Mouse (Mus musculus): ENCODE data around the gene Myrf. TPM values are rescaled to one million over a fixed set of nuclear protein-coding genes. Genes with fewer than 3 reads are reported as not detected.

The Myrf gene
- polyA plus RNA-seq, 1 experiment = 65.5 TPM

GRCm38 (mm10) chr19:10223561-10223960 lies 17.0 kb downstream of the Myrf start:
- Histone ChIP-seq H3K4me1 (ENCODE audit: control insufficient read depth, insufficient read depth, insufficient read length, low read length) (peaks cover 21% of the 10 kb centered on the region), H3K4me3 (ENCODE audit: low read depth, low read length) (no peak overlapping the region), H3K27me3 (ENCODE audit: control insufficient read depth, insufficient read depth, low read length) (no peaks in the 10 kb centered on the region), H3K27ac (ENCODE audit: insufficient read depth, low read depth, low read length) (no peak overlapping the region), H3K36me3 (ENCODE audit: control insufficient read depth, insufficient read depth, low read length) (peaks cover 14% of the 10 kb centered on the region)
- WGBS = 48% methylated on average over 4 of the region's 4 CpGs
- TF ChIP-seq POLR2A (IDR thresholded peaks at IDR 0.05; ENCODE audit: low read depth, low read length) = no peak
- no peak for TF ChIP-seq CTCF (IDR thresholded peaks at IDR 0.05; ENCODE audit: extremely low read depth, insufficient read length, insufficient replicate concordance, low read depth, low read length)

GRCm38 (mm10) chr19:10222656-10223055 lies 17.9 kb downstream of the Myrf start:
- H3K36me3 ChIP-seq (ENCODE audit: control insufficient read depth, insufficient read depth, low read length) = peaks cover 13% of the 10 kb centered on the region; the same call in 1 of the 2 replicates
- WGBS = 20% methylated on average over 8 of the region's 8 CpGs
- H3K4me3 ChIP-seq (ENCODE audit: low read depth, low read length) = no peak overlapping the region
- TF ChIP-seq POLR2A (IDR thresholded peaks at IDR 0.05; ENCODE audit: low read depth, low read length) (no peak), CTCF (IDR thresholded peaks at IDR 0.05; ENCODE audit: extremely low read depth, insufficient read length, insufficient replicate concordance, low read depth, low read length) (no peak)
- 0 out of 2 replicates have a peak overlapping the region, but pooled peaks have one; percentile 20 for H3K27ac ChIP-seq (ENCODE audit: insufficient read depth, low read depth, low read length)
- peaks cover 21% of the 10 kb centered on the region for H3K4me1 ChIP-seq (ENCODE audit: control insufficient read depth, insufficient read depth, insufficient read length, low read length)
- no peaks in the 10 kb centered on the region for H3K27me3 ChIP-seq (ENCODE audit: control insufficient read depth, insufficient read depth, low read length)

- Histone ChIP-seq H3K4me3 (ENCODE audit: low read depth, low read length) (no peak overlapping the region), H3K4me1 (ENCODE audit: control insufficient read depth, insufficient read depth, insufficient read length, low read length) (peaks cover 19% of the 10 kb centered on the region), H3K36me3 (ENCODE audit: control insufficient read depth, insufficient read depth, low read length) (peaks cover 16% of the 10 kb centered on the region), H3K27me3 (ENCODE audit: control insufficient read depth, insufficient read depth, low read length) (no peaks in the 10 kb centered on the region), H3K27ac (ENCODE audit: insufficient read depth, low read depth, low read length) (no peak overlapping the region)
- 67% methylated on average over 4 of the region's 4 CpGs for WGBS
- TF ChIP-seq POLR2A (IDR thresholded peaks at IDR 0.05; ENCODE audit: low read depth, low read length) = no peak
- TF ChIP-seq CTCF (IDR thresholded peaks at IDR 0.05; ENCODE audit: extremely low read depth, insufficient read length, insufficient replicate concordance, low read depth, low read length) = no peak
Observed at GRCm38 (mm10) chr19:10221585-10221984, 19.0 kb downstream of the Myrf start.

- Histone ChIP-seq H3K27me3 (ENCODE audit: control insufficient read depth, insufficient read depth, low read length) (no peaks in the 10 kb centered on the region), H3K4me3 (ENCODE audit: low read depth, low read length) (no peak overlapping the region), H3K4me1 (ENCODE audit: control insufficient read depth, insufficient read depth, insufficient read length, low read length) (peaks cover 7% of the 10 kb centered on the region), H3K36me3 (ENCODE audit: control insufficient read depth, insufficient read depth, low read length) (peaks cover 18% of the 10 kb centered on the region), H3K27ac (ENCODE audit: insufficient read depth, low read depth, low read length) (no peak overlapping the region)
- TF ChIP-seq CTCF (IDR thresholded peaks at IDR 0.05; ENCODE audit: extremely low read depth, insufficient read length, insufficient replicate concordance, low read depth, low read length) (no peak), POLR2A (IDR thresholded peaks at IDR 0.05; ENCODE audit: low read depth, low read length) (no peak)
- WGBS = 66% methylated on average over 6 of the region's 6 CpGs
Observed at GRCm38 (mm10) chr19:10219593-10219992, 21.0 kb downstream of the Myrf start.

- TF ChIP-seq POLR2A (IDR thresholded peaks at IDR 0.05; ENCODE audit: low read depth, low read length) = no peak
- TF ChIP-seq CTCF (IDR thresholded peaks at IDR 0.05; ENCODE audit: extremely low read depth, insufficient read length, insufficient replicate concordance, low read depth, low read length) = peak; percentile 77; the same call in 1 of the 2 replicates
- 36% methylated on average over 3 of the region's 3 CpGs for WGBS
- peaks cover 7% of the 10 kb centered on the region for H3K4me1 ChIP-seq (ENCODE audit: control insufficient read depth, insufficient read depth, insufficient read length, low read length)
- H3K36me3 ChIP-seq (ENCODE audit: control insufficient read depth, insufficient read depth, low read length) = peaks cover 21% of the 10 kb centered on the region
- H3K27me3 ChIP-seq (ENCODE audit: control insufficient read depth, insufficient read depth, low read length) = no peaks in the 10 kb centered on the region
- no peak overlapping the region for H3K4me3 ChIP-seq (ENCODE audit: low read depth, low read length)
- H3K27ac ChIP-seq (ENCODE audit: insufficient read depth, low read depth, low read length) = no peak overlapping the region
Observed at GRCm38 (mm10) chr19:10219108-10219507, 21.4 kb downstream of the Myrf start.

GRCm38 (mm10) chr19:10216101-10216500 lies 24.4 kb downstream of the Myrf start:
- H3K36me3 ChIP-seq (ENCODE audit: control insufficient read depth, insufficient read depth, low read length) = peaks cover 37% of the 10 kb centered on the region
- H3K4me3 ChIP-seq (ENCODE audit: low read depth, low read length) = no peak overlapping the region
- no peaks in the 10 kb centered on the region for H3K4me1 ChIP-seq (ENCODE audit: control insufficient read depth, insufficient read depth, insufficient read length, low read length)
- TF ChIP-seq POLR2A (IDR thresholded peaks at IDR 0.05; ENCODE audit: low read depth, low read length) = no peak
- H3K27me3 ChIP-seq (ENCODE audit: control insufficient read depth, insufficient read depth, low read length) = no peaks in the 10 kb centered on the region
- no peak overlapping the region for H3K27ac ChIP-seq (ENCODE audit: insufficient read depth, low read depth, low read length)
- WGBS = 79% methylated on average over 8 of the region's 8 CpGs

GRCm38 (mm10) chr19:10213796-10214471 lies 26.6 kb downstream of the Myrf start:
- 91% methylated on average over 10 of the region's 10 CpGs for WGBS
- H3K4me1 ChIP-seq (ENCODE audit: control insufficient read depth, insufficient read depth, insufficient read length, low read length) = no peaks in the 10 kb centered on the region
- H3K4me3 ChIP-seq (ENCODE audit: low read depth, low read length) = no peak overlapping the region
- no peak for TF ChIP-seq CTCF (IDR thresholded peaks at IDR 0.05; ENCODE audit: extremely low read depth, insufficient read length, insufficient replicate concordance, low read depth, low read length)
- TF ChIP-seq POLR2A (IDR thresholded peaks at IDR 0.05; ENCODE audit: low read depth, low read length) = no peak
- H3K36me3 ChIP-seq (ENCODE audit: control insufficient read depth, insufficient read depth, low read length) = peaks cover 49% of the 10 kb centered on the region
- H3K27ac ChIP-seq (ENCODE audit: insufficient read depth, low read depth, low read length) = no peak overlapping the region
- H3K27me3 ChIP-seq (ENCODE audit: control insufficient read depth, insufficient read depth, low read length) = no peaks in the 10 kb centered on the region

All from small intestine, adult 2 months (tissue).